Mouse (Mus musculus) layer of hippocampus, postnatal 10 days (tissue): ENCODE measurements at regions not wholly inside any gene's neighbourhood (a gene's known extent, or its start where the extent isn't known, plus 50 kb on each side); places are given as distances from the start of the nearest gene placed in this dataset.

ENCODE experiments used
- DNase-seq, 2 experiments: peaks; one replicate each; pipeline ENCODE4 v3.0.0; 2021; ENCODE audit warnings: low spot score in 2 of 2

GRCm38 (mm10) chr8:76309200-76309599, 590.0 kb upstream of the Nr3c2 start:
- DNase-seq: no peak

GRCm38 (mm10) chr8:76328540-76328939, 570.7 kb upstream of the Nr3c2 start:
- no peak for DNase-seq

- DNase-seq: no peak
These were observed 556.2 kb upstream of the Nr3c2 start for GRCm38 (mm10) chr8:76343072-76343471.

- peak; percentile 28 to 36 for DNase-seq
These were observed 553.1 kb upstream of the Nr3c2 start for GRCm38 (mm10) chr8:76346150-76346549.

- DNase-seq: peak; percentile 42 to 59
These were observed 552.4 kb upstream of the Nr3c2 start for GRCm38 (mm10) chr8:76346832-76347231.

GRCm38 (mm10) chr8:76374314-76374713, 524.9 kb upstream of the Nr3c2 start:
- no peak for DNase-seq

GRCm38 (mm10) chr8:76377711-76378110, 521.5 kb upstream of the Nr3c2 start:
- DNase-seq: peak; percentile 15 to 22

GRCm38 (mm10) chr8:76381643-76382042, 517.6 kb upstream of the Nr3c2 start:
- no peak for DNase-seq

GRCm38 (mm10) chr8:76383583-76384281, 515.5 kb upstream of the Nr3c2 start:
- DNase-seq: peak in 1 of 2 experiments; percentile 14

- DNase-seq: peak; percentile 34 to 46
These were observed 515.0 kb upstream of the Nr3c2 start for GRCm38 (mm10) chr8:76384282-76384637.

- no peak for DNase-seq
These were observed 507.2 kb upstream of the Nr3c2 start for GRCm38 (mm10) chr8:76392004-76392403.

- DNase-seq: no peak
These were observed 476.8 kb upstream of the Nr3c2 start for GRCm38 (mm10) chr8:76422459-76422858.

- no peak for DNase-seq
These were observed 476.2 kb upstream of the Nr3c2 start for GRCm38 (mm10) chr8:76422861-76423532.

GRCm38 (mm10) chr8:76429818-76430217, 469.4 kb upstream of the Nr3c2 start:
- DNase-seq: peak; percentile 41 to 60

- DNase-seq: no peak
These were observed 466.4 kb upstream of the Nr3c2 start for GRCm38 (mm10) chr8:76432813-76433212.

GRCm38 (mm10) chr8:76437951-76438350, 461.3 kb upstream of the Nr3c2 start:
- no peak for DNase-seq

GRCm38 (mm10) chr8:76474464-76475208, 424.6 kb upstream of the Nr3c2 start:
- no peak for DNase-seq

- no peak for DNase-seq
These were observed 420.3 kb upstream of the Nr3c2 start for GRCm38 (mm10) chr8:76478966-76479365.

GRCm38 (mm10) chr8:76503621-76504020, 395.6 kb upstream of the Nr3c2 start:
- no peak for DNase-seq

- no peak for DNase-seq
These were observed 392.0 kb upstream of the Nr3c2 start for GRCm38 (mm10) chr8:76507247-76507646.

- no peak for DNase-seq
These were observed 390.0 kb upstream of the Nr3c2 start for GRCm38 (mm10) chr8:76509201-76509600.

- no peak for DNase-seq
These were observed 385.1 kb upstream of the Nr3c2 start for GRCm38 (mm10) chr8:76514132-76514531.
